Mouse (Mus musculus): Measurements from ENCODE around the gene Ern2.
A peak's percentile ranks its signal among the peaks of the same experiment; 100 is the strongest.

The Ern2 gene

GRCm38 (mm10) chr7:122158915-122159902 lies 26.8 kb downstream of the Ern2 start, which contains the start of gene Plk1:
Gene Plk1, plus strand, starts transcription at chr7:122159439.
- DNase-seq (ENCODE audit: low read depth), result peak; percentile 89

GRCm38 (mm10) chr7:122158488-122158887 lies 27.5 kb downstream of the Ern2 start:
- DNase-seq (ENCODE audit: low read depth), result no peak

DNA sequence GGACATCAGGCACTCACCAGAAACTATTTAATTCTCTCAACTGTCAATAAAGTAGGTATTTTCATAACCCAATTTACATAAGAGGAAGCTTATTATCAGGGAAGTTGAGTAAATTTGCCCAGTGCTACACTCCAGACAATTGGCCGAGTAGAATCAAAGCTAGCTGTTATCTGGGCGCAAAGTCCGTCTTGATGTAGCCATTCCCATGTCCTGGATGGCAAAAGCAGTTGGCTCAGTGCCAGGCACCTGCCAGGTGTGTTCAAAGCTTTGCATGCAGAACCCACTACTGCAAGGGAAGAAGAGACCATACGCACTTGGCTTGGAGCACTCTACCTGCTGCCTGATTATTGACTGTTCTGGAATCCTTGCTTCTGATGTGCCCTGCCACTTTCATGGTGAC lies 33.5 kb downstream of the Ern2 start:
- DNase-seq (ENCODE audit: low read depth), result no peak

DNA sequence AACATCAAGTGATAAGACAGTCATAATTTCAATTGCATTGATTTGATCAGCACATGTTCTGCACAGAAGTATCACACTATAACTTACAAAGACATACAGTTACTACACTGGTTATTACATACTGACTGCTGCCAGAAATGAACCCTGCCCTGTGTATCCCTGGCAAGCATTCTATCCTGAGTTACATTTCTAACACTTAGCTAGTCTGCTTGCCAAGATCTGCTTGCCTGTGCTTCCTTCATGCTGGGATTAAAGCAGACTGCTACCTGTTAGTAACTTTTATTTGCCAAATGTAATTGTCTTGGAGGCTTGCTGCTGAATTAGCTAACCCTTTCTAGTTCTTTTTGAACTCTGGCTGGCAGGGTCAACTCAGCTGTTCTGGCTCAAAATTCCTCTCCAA lies 45.0 kb downstream of the Ern2 start:
- no peak for DNase-seq (ENCODE audit: low read depth)

DNA sequence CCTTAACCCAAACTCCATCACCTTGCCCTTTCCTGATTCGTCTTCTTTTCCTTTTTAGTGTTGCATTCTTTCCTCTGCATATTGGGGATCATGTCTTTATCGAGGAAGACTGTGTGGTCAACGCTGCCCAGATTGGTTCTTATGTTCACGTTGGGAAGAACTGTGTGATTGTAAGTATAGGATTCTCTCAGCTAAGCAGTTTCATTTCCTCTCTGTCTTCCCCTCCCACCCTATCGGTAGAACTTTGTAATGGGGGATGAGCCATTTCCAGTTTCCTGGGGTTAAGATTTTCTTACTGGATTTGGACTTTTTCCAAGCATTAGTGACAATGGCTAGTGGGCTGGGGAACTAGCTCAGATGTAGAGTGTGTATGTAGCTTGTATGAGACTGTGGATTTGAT lies 47.8 kb downstream of the Ern2 start:
- no peak for DNase-seq (ENCODE audit: low read depth)

DNA sequence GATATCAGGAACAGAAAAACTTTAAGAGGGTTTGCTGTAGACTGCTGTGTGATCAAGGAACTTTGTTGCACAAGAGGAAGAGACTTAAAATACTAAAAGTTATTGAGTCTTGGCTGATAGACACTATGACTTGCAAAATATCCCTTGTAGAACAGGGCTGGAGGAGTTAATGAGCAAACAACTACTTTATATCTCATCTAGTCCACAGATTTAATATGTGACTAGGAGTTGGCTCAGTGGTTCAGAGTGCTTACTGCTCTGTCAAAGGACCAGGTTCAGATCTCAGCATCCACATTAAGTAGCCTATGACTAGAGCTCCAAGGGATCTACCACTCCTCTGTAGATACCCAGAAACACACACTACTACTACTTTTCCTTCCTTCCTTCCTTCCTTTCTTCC lies 48.9 kb downstream of the Ern2 start:
- no peak for DNase-seq (ENCODE audit: low read depth)

GRCm38 (mm10) chr7:122135070-122135469 lies 50.9 kb downstream of the Ern2 start:
- peak; percentile 73 for DNase-seq (ENCODE audit: low read depth)

GRCm38 (mm10) chr7:122133338-122133625 lies 52.7 kb downstream of the Ern2 start:
- DNase-seq (ENCODE audit: low read depth), result no peak

GRCm38 (mm10) chr7:122132497-122133337 lies 53.3 kb downstream of the Ern2 start, which contains the start of the genes Palb2 and Dctn5:
Gene Palb2, minus strand, starts transcription at chr7:122132985.
Gene Dctn5, plus strand, starts transcription at chr7:122133041.
- DNase-seq (ENCODE audit: low read depth), result peak; percentile 99

DNA sequence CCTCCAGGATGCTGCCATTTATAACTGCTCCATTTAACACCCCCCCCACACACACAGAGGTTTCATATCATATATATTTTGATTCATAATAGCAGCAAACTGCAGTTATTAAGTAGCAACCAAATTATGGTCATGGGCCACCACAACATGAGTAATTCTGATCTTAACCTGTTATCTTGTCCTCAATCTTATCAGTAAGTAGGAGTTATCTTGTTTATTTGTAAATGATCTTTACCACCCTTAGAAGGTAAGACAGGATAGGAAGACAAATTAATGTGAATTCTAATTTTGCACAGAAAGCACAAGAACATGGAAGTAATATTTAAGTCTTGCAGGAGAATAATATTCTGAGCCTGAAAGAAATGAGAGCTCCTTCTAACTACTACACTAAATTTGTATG lies 54.2 kb downstream of the Ern2 start:
- peak; percentile 27 for DNase-seq (ENCODE audit: low read depth)

GRCm38 (mm10) chr7:122126946-122127345 lies 59.1 kb downstream of the Ern2 start:
- DNase-seq (ENCODE audit: low read depth), result no peak

DNA sequence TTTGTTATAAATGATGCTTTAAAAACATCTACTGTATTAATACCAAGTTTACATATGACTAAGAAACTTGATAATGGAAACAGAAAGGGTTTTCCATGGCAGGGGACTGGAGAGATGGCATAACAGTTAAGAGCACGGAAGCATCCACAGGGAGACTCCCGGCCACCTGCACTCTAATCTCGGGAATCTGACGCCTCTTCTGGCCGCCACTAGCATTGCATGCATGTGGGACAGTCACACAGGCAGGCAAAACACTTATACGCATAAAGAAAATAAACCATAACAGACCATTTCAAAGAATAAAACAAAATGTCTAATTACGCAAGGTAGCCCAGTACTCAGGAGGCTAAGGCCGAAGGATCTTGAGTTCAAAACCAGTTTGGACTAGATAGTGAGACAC lies 60.4 kb downstream of the Ern2 start:
- no peak for DNase-seq (ENCODE audit: low read depth)

GRCm38 (mm10) chr7:122123518-122123917 lies 62.5 kb downstream of the Ern2 start:
- no peak for DNase-seq (ENCODE audit: low read depth)
